ENCODE assay signal across 13 mouse cellular contexts in the genomic region with DNA sequence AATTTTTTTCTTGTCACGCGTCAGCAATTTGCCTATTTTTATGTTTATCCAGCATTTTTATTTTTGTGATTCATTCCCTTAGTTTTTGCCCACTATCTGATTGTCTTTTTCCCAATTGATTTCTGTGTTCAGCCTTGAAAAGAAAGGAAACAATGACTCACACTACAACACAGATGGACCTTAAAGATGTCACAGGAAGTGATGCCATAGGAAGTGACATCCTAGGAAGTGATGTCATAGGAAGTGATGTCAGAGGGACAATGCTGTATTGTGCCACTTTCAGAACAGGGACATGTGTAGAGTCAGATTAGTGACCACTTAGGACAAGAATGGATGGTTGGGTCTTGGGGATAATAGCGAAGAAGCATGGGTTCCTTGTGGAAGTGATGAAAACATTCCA.
DNase-seq lines count a peak whose midpoint lies in the region; ATAC-seq lines count a peak whose summit lies in the region.
"Had no signal": no experiment of that assay in that cellular context is flagged by ENCODE, and none has a peak within 500 bp of the region (broad histone marks: within the 10 kb centered on the region; RNA-seq: fewer than 3 reads in every experiment).

No protein-coding gene starts in this region.

- peak; percentile 23 to 46 for DNase-seq in heart, postnatal 10 days
- DNase-seq in heart, adult 9 months (ENCODE audit: low spot score in 2 of 2), result no peak
- DNase-seq in retina, postnatal 1 day, result peak; percentile 25
- no peak for DNase-seq in retina, embryonic 14.5 days (ENCODE audit: low spot score)
- DNase-seq in thymus, postnatal 14 days, result no peak
- no peak for DNase-seq in adrenal gland, adult 2 months
- DNase-seq: cerebellum, postnatal 10 days; gastrocnemius, postnatal 14 days; right cerebral cortex, postnatal 25 days had no signal

- intact Hi-C loops in heart, postnatal 10 days (cut with DNase I), result no loop called here

- peak; percentile 51 for ATAC-seq in granulocyte monocyte progenitor cell, adult 5-6 weeks (replicated peaks; ENCODE audit: poor library complexity, severe bottlenecking)
- no peak for ATAC-seq in frontal cortex, adult (ENCODE audit: low TSS enrichment)
- ATAC-seq: CD4-positive, CD25-positive, alpha-beta regulatory T cell, adult 4 months; intestine, embryonic 15.5 days had no signal

Comparison
In these comparisons a context has a peak if more than half of its experiments do, and no peak if none do; other contexts are left out.
1. DNase-seq: peak in heart, postnatal 10 days (2 of 2) and retina, postnatal 1 day (single experiment); none in heart, adult 9 months (0 of 2), retina, embryonic 14.5 days (single experiment), thymus, postnatal 14 days (single experiment) and adrenal gland, adult 2 months (single experiment).